Mouse (Mus musculus) gastrocnemius, postnatal 25 days (tissue): ENCODE data around the gene St3gal4. TPM values are rescaled to one million over a fixed set of nuclear protein-coding genes. Genes with fewer than 3 reads are reported as not detected.
"Not testable (repeated sequence)": the region's sequence is repeated elsewhere in the genome, so short reads cannot be mapped to it uniquely, and the experiment has no call there.

ENCODE experiments used
- DNase-seq: peaks from one replicate; pipeline ENCODE4 v3.0.0; 2022
- long read RNA-seq, 2 experiments: library from polyadenylated mRNA; stranded (forward); transcript quantifications; one replicate each; pipeline ENCODE4 v2.0.0; 2021
- total RNA-seq, 2 experiments: library from RNA; stranded (reverse); gene quantifications; 1 replicate in 1 of 2; 2 replicates in 1 of 2; pipeline ENCODE4 v1.2.3; 2021

St3gal4 gene
- 1 to 10 TPM; 4.4 to 5.3 TPM for total RNA-seq
- long read RNA-seq, experiment 1, partial matches to known transcripts: 0 of 9 reads
- long read RNA-seq, experiment 1, other reads (novel, unspliced or antisense): 7 of 9 reads
- long read RNA-seq, experiment 2, transcript St3gal4-201 (11 exons, 2,095 nt): major isoform, 6 of 12 reads
- long read RNA-seq, experiment 2, partial matches to known transcripts: 0 of 12 reads
- long read RNA-seq, experiment 2, other reads (novel, unspliced or antisense): 6 of 12 reads

- no peak for DNase-seq
Observed at GRCm38 (mm10) chr9:35119168-35119567, at the start of gene St3gal4. Gene St3gal4, minus strand, starts transcription at chr9:35119268.

GRCm38 (mm10) chr9:35166798-35167635, 47.9 kb upstream of the St3gal4 start:
- no peak for DNase-seq

- DNase-seq: no peak
Observed at GRCm38 (mm10) chr9:35166144-35166797, 47.2 kb upstream of the St3gal4 start.

GRCm38 (mm10) chr9:35164142-35164874, 45.2 kb upstream of the St3gal4 start:
- DNase-seq: no peak

- peak; percentile 87 for DNase-seq
Observed at GRCm38 (mm10) chr9:35163011-35163690, 44.1 kb upstream of the St3gal4 start.

GRCm38 (mm10) chr9:35161721-35162120, 42.7 kb upstream of the St3gal4 start:
- no peak for DNase-seq

GRCm38 (mm10) chr9:35160662-35161061, 41.6 kb upstream of the St3gal4 start:
- DNase-seq: no peak

- DNase-seq: no peak
Observed at GRCm38 (mm10) chr9:35158477-35158876, 39.4 kb upstream of the St3gal4 start.

GRCm38 (mm10) chr9:35156862-35157261, 37.8 kb upstream of the St3gal4 start:
- DNase-seq: no peak

GRCm38 (mm10) chr9:35156002-35156710, 37.1 kb upstream of the St3gal4 start:
- peak; percentile 65 for DNase-seq

- DNase-seq: no peak
Observed at GRCm38 (mm10) chr9:35152923-35153322, 33.9 kb upstream of the St3gal4 start.

GRCm38 (mm10) chr9:35148822-35149221, 29.8 kb upstream of the St3gal4 start:
- DNase-seq: not testable (repeated sequence)

GRCm38 (mm10) chr9:35147261-35147660, 28.2 kb upstream of the St3gal4 start:
- DNase-seq: not testable (repeated sequence)

GRCm38 (mm10) chr9:35145829-35146228, 26.8 kb upstream of the St3gal4 start:
- no peak for DNase-seq

GRCm38 (mm10) chr9:35145118-35145517, 26.1 kb upstream of the St3gal4 start:
- DNase-seq: no peak

- DNase-seq: no peak
Observed at GRCm38 (mm10) chr9:35142221-35142620, 23.2 kb upstream of the St3gal4 start.

GRCm38 (mm10) chr9:35139231-35139744, 20.2 kb upstream of the St3gal4 start:
- DNase-seq: no peak

GRCm38 (mm10) chr9:35138029-35138428, 19.0 kb upstream of the St3gal4 start:
- no peak for DNase-seq

- no peak for DNase-seq
Observed at GRCm38 (mm10) chr9:35135575-35135974, 16.5 kb upstream of the St3gal4 start.

- DNase-seq: no peak
Observed at GRCm38 (mm10) chr9:35131637-35132397, 12.7 kb upstream of the St3gal4 start.
